Mouse (Mus musculus) intestine, embryonic 16.5 days (tissue): Measurements from ENCODE around the gene Gng4. TPM values are rescaled to one million over a fixed set of nuclear protein-coding genes. Genes with fewer than 3 reads are reported as not detected.

Source experiments
- ATAC-seq: fragments of 200-750 bp; cut with Nextera tagmentation; 2 replicates; pipeline ENCODE4 v1.8.0; 2017; ENCODE audit warnings: moderate TSS enrichment, moderate library complexity
- H3K27ac ChIP-seq: fragments of 300-500 bp; sonication (generic); 2 replicates; pipeline ENCODE4 v1.5.1; 2014; ENCODE audit warnings: mild to moderate bottlenecking, low read length
- H3K27me3 ChIP-seq: fragments of 300-500 bp; sonication (generic); replicated peaks from 2 replicates; pipeline ENCODE4 v1.6.1; 2014; ENCODE audit warnings: low read length, control low read depth, mixed read lengths; ENCODE audit not compliant: control insufficient read depth, insufficient read depth
- H3K36me3 ChIP-seq: fragments of 300-500 bp; sonication (generic); 2 replicates; pipeline ENCODE4 v1.6.1; 2014; ENCODE audit warnings: low read length, control low read depth; ENCODE audit not compliant: control insufficient read depth, insufficient read depth
- H3K4me1 ChIP-seq: fragments of 300-500 bp; sonication (generic); 2 replicates; pipeline ENCODE4 v1.6.1; 2014; ENCODE audit warnings: low read length, control low read depth, mixed read lengths; ENCODE audit not compliant: control insufficient read depth, insufficient read depth
- H3K4me2 ChIP-seq: fragments of 300-500 bp; sonication (generic); 2 replicates; pipeline ENCODE4 v1.6.1; 2014; ENCODE audit warnings: low read depth, low read length, control low read depth
- H3K4me3 ChIP-seq: fragments of 300-500 bp; sonication (generic); 2 replicates; pipeline ENCODE4 v1.5.1; 2014; ENCODE audit warnings: mild to moderate bottlenecking, low read length
- H3K9ac ChIP-seq: fragments of 300-500 bp; sonication (generic); 2 replicates; pipeline ENCODE4 v1.6.1; 2014; ENCODE audit warnings: low read depth, low read length
- H3K9me3 ChIP-seq: fragments of 300-500 bp; sonication (generic); 2 replicates; pipeline ENCODE4 v1.6.1; 2016; ENCODE audit warnings: low read length, control low read depth; ENCODE audit not compliant: control insufficient read depth
- WGBS: fragments of 180-500 bp; shearing (Covaris S2); extraction: QIAGEN DNeasy Blood & Tissue Kit; methylation state at CpG from one replicate; pipeline ENCODE4 v1.1.7; 2014; 5-methylcytosine and 5-hydroxymethylcytosine counted together
- polyA plus RNA-seq: library from polyadenylated mRNA; unstranded; fragments of >200 nt; fragmentation: Nextera tagmentation; extraction: Ambion mirVana; gene quantifications from 2 replicates; pipeline ENCODE4 v1.2.1, GENCODE M21; 2015

Gng4 gene
- polyA plus RNA-seq, 1 experiment from 2014 or later = 2.1 TPM

DNA sequence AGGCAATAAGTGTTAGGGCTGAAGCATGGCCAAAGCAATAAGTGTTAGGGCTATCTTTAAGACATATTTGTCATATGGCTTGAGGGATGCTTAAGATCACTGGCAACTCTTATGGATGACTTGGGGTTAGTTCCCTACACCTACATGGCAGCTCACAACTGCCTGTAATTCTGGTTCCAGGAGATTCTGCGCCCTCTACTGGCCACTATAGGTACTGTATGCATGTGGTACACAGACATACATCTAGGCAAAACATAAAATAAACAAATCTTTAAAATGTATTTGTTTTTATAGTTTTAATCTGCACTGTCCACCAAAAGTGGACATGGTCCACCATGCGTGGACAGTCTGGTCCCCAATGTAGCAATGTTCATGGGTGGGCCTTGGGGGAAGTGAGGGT, 51.3 kb downstream of the Gng4 start:
- Histone ChIP-seq H3K4me3 (no peak overlapping the region), H3K36me3 (no peaks in the 10 kb centered on the region), H3K4me2 (no peak overlapping the region), H3K9ac (no peak overlapping the region), H3K27me3 (no peaks in the 10 kb centered on the region; the same call in 1 of the 2 replicates), H3K27ac (no peak overlapping the region), H3K9me3 (0 out of 2 replicates have a peak, but pooled peaks cover 3% of the 10 kb centered on the region), H3K4me1 (no peaks in the 10 kb centered on the region)
- ATAC-seq = no peak
- WGBS = 61% methylated on average over 2 of the region's 2 CpGs

DNA sequence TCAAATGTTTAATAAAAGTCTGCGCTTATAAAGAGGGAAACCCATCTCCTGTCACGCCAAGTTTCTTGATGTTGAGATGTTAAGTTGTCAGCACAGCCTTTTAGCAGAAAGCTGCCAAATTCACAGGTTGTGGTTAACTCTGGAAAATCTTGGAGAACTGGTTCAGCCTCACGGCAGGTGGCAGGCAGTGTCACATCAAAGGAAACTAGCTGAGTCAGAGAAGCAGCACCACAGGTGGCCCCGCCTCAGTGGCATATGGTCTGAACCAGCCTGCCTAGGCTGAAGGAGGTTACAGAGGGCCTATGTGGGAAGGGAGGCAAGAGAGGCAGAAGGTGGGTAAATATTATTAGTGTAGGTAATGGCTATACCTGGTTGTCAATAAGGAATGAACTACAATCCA, 61.2 kb downstream of the Gng4 start:
- Histone ChIP-seq H3K27me3 (no peaks in the 10 kb centered on the region), H3K36me3 (no peaks in the 10 kb centered on the region), H3K9ac (no peak overlapping the region), H3K27ac (no peak overlapping the region), H3K4me3 (no peak overlapping the region), H3K4me2 (no peak overlapping the region), H3K9me3 (no peaks in the 10 kb centered on the region), H3K4me1 (no peaks in the 10 kb centered on the region)
- WGBS = 59% methylated on average over 4 of the region's 4 CpGs
- ATAC-seq = no peak

DNA sequence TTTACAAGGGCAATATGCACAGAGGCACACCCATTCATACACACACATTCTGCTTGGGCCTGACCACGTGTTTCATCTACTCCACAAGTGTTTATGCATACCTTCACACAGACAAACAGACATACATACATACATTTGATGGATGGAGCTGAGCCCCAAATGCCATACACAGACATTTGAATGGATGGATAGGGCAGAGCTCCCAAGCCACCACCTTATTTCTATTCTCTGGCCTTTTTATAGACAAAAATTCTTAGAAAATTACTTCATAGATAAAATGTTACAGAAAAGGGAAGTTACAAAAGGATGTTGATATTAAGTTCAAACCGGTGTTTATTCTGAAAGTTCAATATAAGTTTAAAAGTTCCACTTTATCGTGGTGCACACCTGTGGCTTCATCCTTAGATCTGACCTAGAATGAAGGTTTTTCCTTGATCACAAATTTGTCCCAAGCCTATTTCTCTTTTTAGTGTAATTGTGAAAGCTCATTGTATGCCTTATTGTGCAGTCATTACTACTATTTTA, 63.3 kb downstream of the Gng4 start:
- H3K9ac ChIP-seq = no peak overlapping the region
- no peak for ATAC-seq
- no peak overlapping the region for H3K4me3 ChIP-seq
- H3K4me1 ChIP-seq = no peaks in the 10 kb centered on the region
- no peaks in the 10 kb centered on the region for H3K36me3 ChIP-seq
- no peak overlapping the region for H3K27ac ChIP-seq
- 0 out of 2 replicates have a peak, but pooled peaks cover 3% of the 10 kb centered on the region for H3K9me3 ChIP-seq
- H3K27me3 ChIP-seq = no peaks in the 10 kb centered on the region
- no peak overlapping the region for H3K4me2 ChIP-seq
- 59% methylated on average over 3 of the region's 3 CpGs for WGBS

DNA sequence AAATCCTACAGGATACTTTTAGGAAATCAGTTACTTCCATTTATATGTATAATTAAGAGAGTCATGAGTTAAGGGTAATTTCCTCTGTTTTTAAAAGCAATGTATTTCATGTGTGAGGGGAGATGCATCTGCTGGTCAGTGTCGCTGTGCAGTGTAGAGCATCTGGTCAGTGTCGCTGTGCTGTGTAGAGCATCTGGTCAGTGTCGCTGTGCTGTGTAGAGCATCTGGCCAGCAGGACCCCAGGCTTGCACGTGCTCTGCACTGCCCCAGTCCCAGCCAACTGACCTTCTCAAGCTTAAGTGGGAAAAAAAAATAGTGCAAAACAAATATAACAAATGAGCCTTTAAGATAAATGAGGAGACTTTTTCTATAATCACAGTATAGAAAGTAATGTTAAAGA, 73.3 kb downstream of the Gng4 start:
- Histone ChIP-seq H3K4me3 (no peak overlapping the region), H3K27ac (no peak overlapping the region), H3K36me3 (no peaks in the 10 kb centered on the region), H3K4me1 (no peaks in the 10 kb centered on the region), H3K4me2 (no peak overlapping the region), H3K9me3 (no peaks in the 10 kb centered on the region), H3K9ac (no peak overlapping the region), H3K27me3 (no peaks in the 10 kb centered on the region)
- no peak for ATAC-seq
- WGBS = 46% methylated on average over 4 of the region's 4 CpGs

DNA sequence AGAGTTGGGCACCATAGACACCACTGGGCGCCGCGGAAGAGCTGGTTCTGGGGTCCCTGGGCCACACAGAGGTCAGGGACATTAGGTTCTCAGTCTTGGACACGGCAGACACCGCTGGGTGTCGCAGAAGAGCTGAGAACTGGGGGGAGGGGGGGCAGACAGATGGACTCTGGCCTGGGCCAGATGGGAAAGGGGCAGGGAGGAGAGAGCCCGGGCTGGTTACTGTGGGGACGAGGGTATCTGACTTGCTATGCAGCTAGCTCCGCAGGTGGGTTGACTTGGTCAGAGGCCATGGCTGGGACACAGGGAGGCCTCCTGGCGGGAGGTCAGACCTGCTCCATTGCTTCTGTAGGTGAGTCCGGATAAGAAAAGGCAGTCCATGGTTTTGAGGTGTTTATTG, 78.5 kb downstream of the Gng4 start:
- 78% methylated on average over 11 of the region's 11 CpGs for WGBS
- no peaks in the 10 kb centered on the region for H3K27me3 ChIP-seq
- no peaks in the 10 kb centered on the region for H3K9me3 ChIP-seq
- 0 out of 2 replicates have a peak, but pooled peaks have one; percentile 28 for ATAC-seq
- H3K9ac ChIP-seq = no peak overlapping the region
- no peak overlapping the region for H3K4me2 ChIP-seq
- H3K36me3 ChIP-seq = no peaks in the 10 kb centered on the region
- no peak overlapping the region for H3K4me3 ChIP-seq
- no peak overlapping the region for H3K27ac ChIP-seq
- no peaks in the 10 kb centered on the region for H3K4me1 ChIP-seq

DNA sequence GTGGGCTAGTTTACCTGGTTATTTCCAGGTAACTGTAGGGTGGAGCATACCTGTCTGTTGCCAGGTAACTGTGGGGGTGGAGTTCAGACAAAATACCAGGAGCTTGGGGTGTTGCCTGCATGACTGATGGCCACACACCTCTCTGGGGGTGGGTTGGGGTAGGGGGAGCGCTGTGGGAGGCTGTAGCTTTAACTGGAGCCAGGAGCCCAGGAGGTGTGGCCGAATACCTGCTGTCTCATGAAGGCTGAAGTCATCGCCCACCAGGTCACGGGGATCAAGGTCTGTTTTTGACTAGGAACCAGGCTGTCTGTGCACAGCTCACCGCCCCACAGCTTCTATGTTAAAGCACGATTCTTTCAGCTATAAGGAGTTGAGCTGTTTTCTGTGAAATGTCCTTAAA, 79.1 kb downstream of the Gng4 start:
- H3K4me2 ChIP-seq = no peak overlapping the region
- H3K4me3 ChIP-seq = no peak overlapping the region
- 31% methylated on average over 6 of the region's 6 CpGs for WGBS
- ATAC-seq = peak; percentile 63
- H3K4me1 ChIP-seq = no peaks in the 10 kb centered on the region
- no peak overlapping the region for H3K9ac ChIP-seq
- H3K27ac ChIP-seq = no peak overlapping the region
- no peaks in the 10 kb centered on the region for H3K36me3 ChIP-seq
- no peaks in the 10 kb centered on the region for H3K27me3 ChIP-seq
- no peaks in the 10 kb centered on the region for H3K9me3 ChIP-seq

DNA sequence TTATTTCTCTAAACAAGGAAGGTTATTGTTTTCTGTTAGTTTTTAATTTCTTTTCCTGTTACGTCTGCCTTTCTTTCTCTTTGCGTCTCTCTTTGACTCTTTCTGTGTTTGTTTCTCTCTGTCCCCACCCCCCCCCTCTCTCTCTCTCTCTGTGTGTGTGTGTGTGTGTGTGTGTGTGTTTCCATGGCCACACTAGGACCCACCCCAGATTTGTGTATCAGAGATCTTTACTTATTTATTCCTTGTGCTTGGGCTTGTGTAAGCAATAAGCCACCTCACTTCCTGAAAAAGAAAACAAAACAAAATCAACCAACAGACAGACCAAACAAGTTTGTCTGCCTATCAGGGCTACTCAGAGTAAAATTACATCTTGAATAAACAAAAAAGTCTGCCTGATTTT, 82.5 kb downstream of the Gng4 start:
- WGBS = 61% methylated on average over 2 of the region's 2 CpGs
- no peak for ATAC-seq
- no peak overlapping the region for H3K4me3 ChIP-seq

DNA sequence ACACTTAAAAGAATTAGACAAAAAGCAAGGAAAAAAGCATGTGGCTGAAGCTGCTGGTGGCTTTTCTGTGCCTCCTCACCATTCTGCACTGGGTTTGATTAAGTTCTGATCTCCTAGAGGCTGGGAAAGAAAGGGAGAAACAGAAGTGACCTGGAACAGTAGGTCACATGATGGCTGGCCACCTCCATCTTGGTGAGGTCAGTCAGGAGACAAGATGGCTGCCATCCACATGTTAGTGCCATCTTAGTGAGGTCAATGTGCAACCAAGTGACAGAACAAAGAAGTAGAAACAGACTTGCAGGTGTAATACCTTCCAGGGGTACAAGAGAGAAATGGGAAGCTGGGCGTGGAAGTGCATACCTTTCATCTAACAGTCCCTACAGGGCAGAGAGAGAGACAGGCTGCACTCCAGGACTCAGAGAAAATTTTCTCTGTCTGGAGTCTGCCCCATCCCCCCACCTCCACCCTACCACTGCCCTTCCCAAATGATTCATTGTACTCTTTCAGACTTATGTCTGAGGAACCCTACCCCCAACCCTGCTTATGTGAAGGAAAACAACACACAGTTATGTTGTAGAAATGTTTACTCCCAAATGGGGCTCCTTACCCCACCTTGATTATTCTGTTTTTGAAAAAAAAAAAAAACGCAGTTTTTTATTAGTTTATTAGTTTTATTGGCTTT, 83.4 kb downstream of the Gng4 start:
- H3K9ac ChIP-seq = no peak overlapping the region
- WGBS = 82% methylated on average over 2 of the region's 2 CpGs
- no peak overlapping the region for H3K4me3 ChIP-seq
- no peak overlapping the region for H3K27ac ChIP-seq
- H3K4me1 ChIP-seq = no peaks in the 10 kb centered on the region
- no peaks in the 10 kb centered on the region for H3K27me3 ChIP-seq
- no peak for ATAC-seq
- H3K4me2 ChIP-seq = no peak overlapping the region
- H3K9me3 ChIP-seq = no peaks in the 10 kb centered on the region
- H3K36me3 ChIP-seq = no peaks in the 10 kb centered on the region

More for the DNA sequence above, 82.5 kb downstream of the Gng4 start:
- no peaks in the 10 kb centered on the region for H3K9me3 ChIP-seq
- no peaks in the 10 kb centered on the region for H3K4me1 ChIP-seq
- no peaks in the 10 kb centered on the region for H3K27me3 ChIP-seq
- H3K4me2 ChIP-seq = no peak overlapping the region
- no peak overlapping the region for H3K9ac ChIP-seq
- H3K36me3 ChIP-seq = no peaks in the 10 kb centered on the region
- no peak overlapping the region for H3K27ac ChIP-seq

DNA sequence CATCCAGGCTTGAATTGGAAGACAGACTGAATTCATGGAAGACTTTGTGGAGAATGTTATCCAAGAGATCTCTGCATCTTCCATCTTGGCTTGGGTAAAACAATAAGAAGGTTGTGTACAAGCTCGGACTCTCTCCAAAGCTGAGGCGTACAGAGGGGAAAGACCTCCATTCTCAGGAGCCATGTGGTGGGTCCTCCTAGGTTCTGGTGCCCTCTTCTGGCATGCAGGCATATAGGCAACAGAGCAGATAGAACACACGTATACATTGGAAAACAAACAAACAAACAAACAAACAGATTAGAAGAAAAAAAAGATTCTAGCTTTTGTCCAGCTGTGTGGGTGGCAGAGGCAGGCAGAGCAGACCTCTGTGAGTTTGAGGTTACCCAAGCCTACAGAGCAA, 84.1 kb downstream of the Gng4 start:
- H3K27ac ChIP-seq = no peak overlapping the region
- ATAC-seq = no peak
- H3K4me1 ChIP-seq = no peaks in the 10 kb centered on the region
- 31% methylated on average over 3 of the region's 3 CpGs for WGBS
- H3K27me3 ChIP-seq = no peaks in the 10 kb centered on the region
- H3K4me2 ChIP-seq = no peak overlapping the region
- H3K4me3 ChIP-seq = no peak overlapping the region
- no peaks in the 10 kb centered on the region for H3K36me3 ChIP-seq
- H3K9ac ChIP-seq = no peak overlapping the region
- no peaks in the 10 kb centered on the region for H3K9me3 ChIP-seq
